9 mouse cellular contexts compared by ENCODE assay signal in the genomic region with DNA sequence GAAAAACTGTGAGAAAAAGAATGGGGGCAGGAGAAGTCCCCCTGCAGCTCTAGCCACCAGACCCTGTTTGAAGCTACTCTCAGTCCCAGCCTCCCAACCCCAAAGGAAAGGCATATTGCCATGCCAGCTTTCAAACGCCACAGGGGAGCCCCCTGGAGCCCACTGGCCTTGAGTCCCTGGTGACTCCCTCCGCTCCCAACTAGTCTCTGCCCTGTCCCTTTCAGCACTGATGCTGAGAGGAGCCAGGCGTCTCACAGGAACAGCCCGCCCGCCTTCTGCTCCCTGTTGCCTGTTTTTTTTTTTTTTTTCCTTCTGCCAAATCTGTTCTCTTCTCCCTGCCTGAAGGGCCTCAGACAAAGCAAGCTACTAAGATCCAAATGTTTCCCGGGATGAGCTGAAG. TPM values are rescaled to one million over a fixed set of nuclear protein-coding genes. Genes with fewer than 3 reads are reported as not detected.
A peak's percentile ranks its signal among the peaks of the same experiment; 100 is the strongest.
DNase-seq lines count a peak whose midpoint lies in the region; ATAC-seq and TF ChIP-seq lines count a peak whose summit lies in the region.
"Had no signal": no experiment of that assay in that cellular context is flagged by ENCODE, and none has a peak within 500 bp of the region (broad histone marks: within the 10 kb centered on the region; RNA-seq: fewer than 3 reads in every experiment).

No protein-coding gene starts in this region.

- no peak for TF ChIP-seq EP300 in liver, postnatal 0 days (IDR thresholded peaks at IDR 0.05; ENCODE audit: low read depth)

- no peaks in the 10 kb centered on the region for H3K27me3 ChIP-seq in hindbrain, embryonic 13.5 days
- no peaks in the 10 kb centered on the region for H3K27me3 ChIP-seq in neural tube, embryonic 13.5 days
- H3K27me3 ChIP-seq in liver, postnatal 0 days (ENCODE audit: insufficient read depth, low read length) = no peaks in the 10 kb centered on the region

- peaks cover 67% of the 10 kb centered on the region for H3K4me1 ChIP-seq in hindbrain, embryonic 13.5 days (replicated peaks)
- H3K4me1 ChIP-seq in neural tube, embryonic 13.5 days (replicated peaks) = peaks cover 69% of the 10 kb centered on the region
- H3K4me1 ChIP-seq in liver, postnatal 0 days (ENCODE audit: insufficient read depth) = no peaks in the 10 kb centered on the region

- H3K36me3 ChIP-seq in hindbrain, embryonic 13.5 days = no peaks in the 10 kb centered on the region
- no peaks in the 10 kb centered on the region for H3K36me3 ChIP-seq in neural tube, embryonic 13.5 days
- no peaks in the 10 kb centered on the region for H3K36me3 ChIP-seq in liver, postnatal 0 days (replicated peaks; ENCODE audit: insufficient read depth, low read length)

- intact Hi-C loops in left cerebral cortex, adult 2 months (cut with DNase I) = loop anchor here (2.0 to 10.0 kb wide), 2 partner anchors 30 to 324 kb away; no protein-coding TSS in a partner anchor
- intact Hi-C loops in left cerebral cortex, postnatal 36 days (cut with DNase I) = no loop called here
- intact Hi-C loops in gastrocnemius, postnatal 36 days (cut with DNase I) = no loop called here

- H3K27ac ChIP-seq in left cerebral cortex, adult 2 months = peak overlapping the region; percentile 6
- H3K27ac ChIP-seq in hindbrain, embryonic 13.5 days = peak overlapping the region; percentile 77
- H3K27ac ChIP-seq in neural tube, embryonic 13.5 days (replicated peaks) = peak overlapping the region; percentile 83
- H3K27ac ChIP-seq in liver, postnatal 0 days (ENCODE audit: low read depth) = no peak overlapping the region

- H3K9me3 ChIP-seq in hindbrain, embryonic 13.5 days = no peaks in the 10 kb centered on the region
- H3K9me3 ChIP-seq in neural tube, embryonic 13.5 days = no peaks in the 10 kb centered on the region
- no peaks in the 10 kb centered on the region for H3K9me3 ChIP-seq in liver, postnatal 0 days (ENCODE audit: low read length)

- H3K4me2 ChIP-seq in hindbrain, embryonic 13.5 days = no peak overlapping the region
- H3K4me2 ChIP-seq in neural tube, embryonic 13.5 days = 0 out of 2 replicates have a peak overlapping the region, but pooled peaks have one; percentile 16
- H3K4me2 ChIP-seq in liver, postnatal 0 days (ENCODE audit: low read depth, low read length) = no peak overlapping the region

- no peak for DNase-seq in left cerebral cortex, adult 2 months (ENCODE audit: extremely low spot score in 1 of 2, low spot score in 2 of 2)
- DNase-seq in left cerebral cortex, postnatal 36 days (ENCODE audit: low spot score in 2 of 2) = no peak
- peak; percentile 54 to 61 for DNase-seq in cerebellum, postnatal 36 days
- no peak for DNase-seq in thymus, postnatal 0 days (ENCODE audit: low spot score)
- DNase-seq in gastrocnemius, postnatal 36 days = no peak
- DNase-seq in liver, postnatal 0 days = no peak

- no peak overlapping the region; the same call in 1 of the 2 replicates for H3K9ac ChIP-seq in hindbrain, embryonic 13.5 days
- 0 out of 2 replicates have a peak overlapping the region, but pooled peaks have one; percentile 26 for H3K9ac ChIP-seq in neural tube, embryonic 13.5 days
- no peak overlapping the region for H3K9ac ChIP-seq in liver, postnatal 0 days (replicated peaks)

- no peak for TF ChIP-seq CTCF in left cerebral cortex, adult 2 months (IDR thresholded peaks at IDR 0.05)
- no peak for TF ChIP-seq CTCF in liver, postnatal 0 days (IDR thresholded peaks at IDR 0.05; ENCODE audit: low read depth)

- no peak overlapping the region for H3K4me3 ChIP-seq in left cerebral cortex, adult 2 months
- H3K4me3 ChIP-seq in hindbrain, embryonic 13.5 days = no peak overlapping the region
- no peak overlapping the region for H3K4me3 ChIP-seq in neural tube, embryonic 13.5 days
- no peak overlapping the region for H3K4me3 ChIP-seq in liver, postnatal 0 days (ENCODE audit: low read depth, low read length)

- 12% methylated on average over 6 of the region's 6 CpGs for WGBS in hindbrain, embryonic 13.5 days
- 17% methylated on average over 6 of the region's 6 CpGs for WGBS in neural tube, embryonic 13.5 days
- 68% methylated on average over 6 of the region's 6 CpGs for WGBS in liver, postnatal 0 days (ENCODE audit: insufficient replicate concordance)

- ATAC-seq in hindbrain, embryonic 13.5 days (ENCODE audit: low FRiP score) = peak; percentile 40; the same call in 1 of the 2 replicates
- peak; percentile 67; the same call in 1 of the 2 replicates for ATAC-seq in neural tube, embryonic 13.5 days (ENCODE audit: low read depth)
- no peak for ATAC-seq in liver, postnatal 0 days

RNA-seq across cellular contexts. Expression of a gene that starts 10.2 kb away (rescaled TPM):
- total RNA-seq in left cerebral cortex, adult 2 months (2021) = 10 to 100 TPM; 13.8 to 14.0 TPM
- 10 to 100 TPM; 12.2 to 13.1 TPM for total RNA-seq in left cerebral cortex, postnatal 36 days (2021)
- 30.9 and 31.1 TPM in 2 replicates for polyA plus RNA-seq in hindbrain, embryonic 13.5 days (2015; fragmentation: Nextera tagmentation; extraction: Ambion mirVana)
- 33.0 and 37.2 TPM in 2 replicates for polyA plus RNA-seq in neural tube, embryonic 13.5 days (2015; fragmentation: Nextera tagmentation; extraction: Ambion mirVana)
- 23.6 and 25.2 TPM in 2 replicates for polyA plus RNA-seq in thymus, postnatal 0 days (2015; fragmentation: Nextera tagmentation; extraction: Ambion mirVana)
- 1 to 10 TPM; 6.5 TPM for total RNA-seq in gastrocnemius, postnatal 36 days (2021)
- 4.0 TPM in 2 replicates for polyA plus RNA-seq in liver, postnatal 0 days (2015; fragmentation: Nextera tagmentation; extraction: Ambion mirVana)
- total RNA-seq: hematopoietic stem cell, adult 5-6 weeks had no signal

RNA-seq across cellular contexts. Expression of a gene that starts 30.8 kb away (rescaled TPM):
- total RNA-seq in left cerebral cortex, adult 2 months (2021) = 1 to 10 TPM; 8.5 to 8.8 TPM
- total RNA-seq in left cerebral cortex, postnatal 36 days (2021) = 1 to 10 TPM; 4.3 to 5.3 TPM
- polyA plus RNA-seq in hindbrain, embryonic 13.5 days (2015; fragmentation: Nextera tagmentation; extraction: Ambion mirVana) = 1.8 and 2.1 TPM in 2 replicates
- polyA plus RNA-seq in neural tube, embryonic 13.5 days (2015; fragmentation: Nextera tagmentation; extraction: Ambion mirVana) = 1.7 and 2.0 TPM in 2 replicates
- polyA plus RNA-seq in thymus, postnatal 0 days (2015; fragmentation: Nextera tagmentation; extraction: Ambion mirVana) = 0.46 and 0.54 TPM in 2 replicates
- 1 to 10 TPM; 2.1 to 2.8 TPM for total RNA-seq in gastrocnemius, postnatal 36 days (2021)
- polyA plus RNA-seq in liver, postnatal 0 days (2015; fragmentation: Nextera tagmentation; extraction: Ambion mirVana) = 12.9 and 13.4 TPM in 2 replicates

RNA-seq across cellular contexts. Expression of a gene that starts 41.3 kb away (rescaled TPM):
- 10 to 100 TPM; 21.8 to 32.0 TPM for total RNA-seq in left cerebral cortex, adult 2 months (2021)
- 10 to 100 TPM; 15.4 to 21.4 TPM for total RNA-seq in left cerebral cortex, postnatal 36 days (2021)
- 10.9 and 11.3 TPM in 2 replicates for polyA plus RNA-seq in hindbrain, embryonic 13.5 days (2015; fragmentation: Nextera tagmentation; extraction: Ambion mirVana)
- 12.6 and 16.1 TPM in 2 replicates for polyA plus RNA-seq in neural tube, embryonic 13.5 days (2015; fragmentation: Nextera tagmentation; extraction: Ambion mirVana)
- polyA plus RNA-seq in thymus, postnatal 0 days (2015; fragmentation: Nextera tagmentation; extraction: Ambion mirVana) = 5.1 TPM in 2 replicates
- total RNA-seq in gastrocnemius, postnatal 36 days (2021) = 10 to 100 TPM; 23.3 to 31.7 TPM
- 2.4 and 2.7 TPM in 2 replicates for polyA plus RNA-seq in liver, postnatal 0 days (2015; fragmentation: Nextera tagmentation; extraction: Ambion mirVana)
- total RNA-seq: hematopoietic stem cell, adult 5-6 weeks had no signal

Comparison
In these comparisons a context has a peak if more than half of its experiments do, and no peak if none do; other contexts are left out.
1. DNase-seq: peak in cerebellum, postnatal 36 days (2 of 2); none in left cerebral cortex, adult 2 months (0 of 2), left cerebral cortex, postnatal 36 days (0 of 2), thymus, postnatal 0 days (single experiment), gastrocnemius, postnatal 36 days (0 of 2) and liver, postnatal 0 days (single experiment).